Mouse (Mus musculus): Measurements from ENCODE around the gene Ypel4. TPM values are rescaled to one million over a fixed set of nuclear protein-coding genes. Genes with fewer than 3 reads are reported as not detected.
A peak's percentile ranks its signal among the peaks of the same experiment; 100 is the strongest.

Gene Ypel4
- polyA plus RNA-seq, 1 experiment from 2014 or later = 21.4 TPM

DNA sequence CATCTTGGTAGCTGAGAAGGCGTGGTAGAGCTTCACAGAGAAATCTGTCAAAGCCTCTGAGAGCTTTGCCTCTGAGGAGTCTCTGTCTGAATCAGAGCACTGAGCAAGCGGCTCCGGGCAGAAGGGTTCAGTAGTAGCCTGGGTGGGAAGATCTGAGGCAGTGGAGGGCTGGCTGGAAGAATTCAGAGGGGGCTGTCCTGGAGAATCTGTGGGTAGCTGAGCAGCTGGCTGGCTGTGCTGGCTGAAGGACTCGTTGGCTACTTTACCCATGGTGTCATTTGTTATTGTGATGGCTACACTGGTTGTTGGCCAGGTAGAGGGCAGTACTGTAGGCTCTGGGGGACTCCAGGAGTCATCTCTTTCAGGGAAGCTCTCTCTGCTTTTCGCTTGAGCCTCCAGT, 39.3 kb downstream of the Ypel4 start:
- 86% methylated on average over 5 of the region's 5 CpGs for WGBS
- Histone ChIP-seq H3K4me2 (replicated peaks) (no peak overlapping the region), H3K9ac (no peak overlapping the region), H3K4me3 (no peak overlapping the region), H3K27ac (no peak overlapping the region), H3K4me1 (peaks cover 6% of the 10 kb centered on the region), H3K9me3 (no peaks in the 10 kb centered on the region), H3K36me3 (no peaks in the 10 kb centered on the region), H3K27me3 (replicated peaks) (no peaks in the 10 kb centered on the region)
- no peak for ATAC-seq (ENCODE audit: low FRiP score, low read depth)

DNA sequence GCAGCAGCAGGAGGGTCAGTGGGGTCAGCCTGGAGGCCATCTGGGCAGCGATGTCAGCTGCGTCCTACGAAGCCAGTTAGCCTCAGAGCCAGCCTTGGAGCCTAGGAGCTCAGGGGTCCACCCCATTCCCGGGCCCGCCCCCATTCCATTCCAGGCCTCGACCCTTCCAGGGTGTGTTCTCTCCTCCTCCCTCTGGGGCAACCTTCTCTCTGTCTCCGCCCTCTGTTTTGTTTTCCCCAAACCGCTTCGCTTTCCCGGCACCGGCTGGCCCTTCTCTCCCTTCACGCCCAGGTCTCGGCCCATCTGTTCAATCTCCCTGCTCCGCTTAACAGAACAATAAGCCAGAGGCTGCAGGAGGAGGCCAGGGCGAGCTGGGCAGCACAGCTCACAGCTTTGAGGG, 40.9 kb downstream of the Ypel4 start:
- ATAC-seq (ENCODE audit: low FRiP score, low read depth) = peak; percentile 95
- H3K4me3 ChIP-seq = peak overlapping the region; percentile 28

DNA sequence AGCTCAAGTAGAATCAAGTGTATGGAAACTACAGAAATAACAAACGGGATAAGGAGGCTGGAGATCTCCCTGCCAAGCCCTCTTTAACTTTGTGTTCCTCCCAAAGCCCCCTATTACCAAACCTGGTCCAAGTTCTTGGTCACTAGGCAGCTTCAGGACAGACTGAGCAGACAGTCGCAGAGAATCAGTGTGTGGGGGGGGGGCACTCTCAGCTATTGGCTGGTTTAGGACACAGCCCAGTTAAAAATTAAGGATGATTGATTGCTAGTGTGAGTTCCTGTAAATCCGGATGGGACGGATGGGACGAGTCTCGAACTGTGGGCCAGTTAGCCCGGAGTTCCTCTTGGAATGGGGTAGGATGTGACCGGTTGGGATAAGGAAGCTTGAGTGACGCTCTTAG, 41.4 kb downstream of the Ypel4 start, which contains the start of gene Serping1:
Serping1 (minus strand) TSS at position 204 of the 400 bp plus-strand sequence.
- H3K36me3 ChIP-seq = no peaks in the 10 kb centered on the region
- H3K4me1 ChIP-seq = peaks cover 6% of the 10 kb centered on the region
- peak within 1 kb of the TSS; percentile 34 for H3K27ac ChIP-seq
- H3K9ac ChIP-seq = peak within 1 kb of the TSS; percentile 48; the same call in 1 of the 2 replicates
- ATAC-seq (ENCODE audit: low FRiP score, low read depth) = peak; percentile 57
- peak within 1 kb of the TSS; percentile 59 for H3K4me2 ChIP-seq (replicated peaks)
- no peaks in the 10 kb centered on the region for H3K27me3 ChIP-seq (replicated peaks)
- H3K9me3 ChIP-seq = no peaks in the 10 kb centered on the region
- WGBS = 56% methylated on average over 9 of the region's 9 CpGs
- H3K4me3 ChIP-seq = peak within 1 kb of the TSS; percentile 28

More for the DNA sequence above, 40.9 kb downstream of the Ypel4 start:
- peak overlapping the region; percentile 48; the same call in 1 of the 2 replicates for H3K9ac ChIP-seq
- no peaks in the 10 kb centered on the region for H3K36me3 ChIP-seq
- WGBS = 1% methylated on average over 15 of the region's 15 CpGs
- H3K9me3 ChIP-seq = no peaks in the 10 kb centered on the region
- peak overlapping the region; percentile 34 for H3K27ac ChIP-seq
- no peaks in the 10 kb centered on the region for H3K27me3 ChIP-seq (replicated peaks)
- peaks cover 6% of the 10 kb centered on the region for H3K4me1 ChIP-seq
- H3K4me2 ChIP-seq (replicated peaks) = peak overlapping the region; percentile 59

DNA sequence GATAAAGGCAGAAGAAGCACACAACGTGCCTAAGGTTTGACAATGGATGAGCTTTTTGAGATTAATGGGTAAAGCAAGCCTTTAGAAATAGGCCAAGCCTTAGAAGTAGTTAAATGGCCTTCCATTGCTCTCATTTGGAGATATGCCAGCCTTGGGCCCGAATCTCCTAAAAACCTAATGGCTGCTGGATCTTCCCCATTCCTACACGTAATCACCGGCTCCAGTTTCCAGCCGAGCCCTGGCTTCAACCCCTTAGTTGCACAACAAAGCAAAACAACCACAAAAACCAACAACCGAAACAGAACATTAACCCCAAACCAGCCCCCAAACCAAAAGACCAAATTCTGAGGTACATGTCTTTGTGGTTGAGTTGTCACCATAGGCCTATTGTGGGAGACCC, 41.8 kb downstream of the Ypel4 start:
- H3K4me1 ChIP-seq = peaks cover 6% of the 10 kb centered on the region
- no peaks in the 10 kb centered on the region for H3K9me3 ChIP-seq
- no peak for ATAC-seq (ENCODE audit: low FRiP score, low read depth)
- WGBS = 78% methylated on average over 6 of the region's 6 CpGs
- H3K4me2 ChIP-seq (replicated peaks) = no peak overlapping the region
- no peak overlapping the region for H3K9ac ChIP-seq
- H3K36me3 ChIP-seq = no peaks in the 10 kb centered on the region
- H3K27me3 ChIP-seq (replicated peaks) = no peaks in the 10 kb centered on the region
- no peak overlapping the region for H3K27ac ChIP-seq
- no peak overlapping the region for H3K4me3 ChIP-seq

DNA sequence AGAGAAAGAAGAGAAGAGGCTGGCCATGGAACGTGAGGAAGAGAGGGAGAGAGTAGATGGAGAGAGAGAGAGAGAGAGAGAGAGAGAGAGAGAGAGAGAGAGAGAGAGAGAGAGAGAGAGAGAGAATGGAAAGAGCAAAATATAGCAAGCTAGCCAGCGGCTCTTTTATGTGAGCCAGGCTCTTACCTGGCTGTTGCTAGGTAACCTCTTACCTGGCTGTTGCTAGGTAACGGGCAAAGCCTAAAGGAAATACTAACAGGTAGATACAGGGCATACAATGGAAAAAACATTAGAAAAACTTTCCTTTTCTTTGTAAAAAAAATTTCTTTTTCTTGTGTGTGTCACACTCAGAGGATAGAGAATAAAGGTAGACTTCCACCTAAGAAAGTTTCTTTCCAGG, 43.8 kb downstream of the Ypel4 start:
- Histone ChIP-seq H3K9ac (no peak overlapping the region), H3K36me3 (no peaks in the 10 kb centered on the region), H3K9me3 (no peaks in the 10 kb centered on the region), H3K4me3 (no peak overlapping the region), H3K4me2 (replicated peaks) (no peak overlapping the region), H3K27ac (no peak overlapping the region), H3K4me1 (peaks cover 6% of the 10 kb centered on the region), H3K27me3 (replicated peaks) (no peaks in the 10 kb centered on the region)
- no peak for ATAC-seq (ENCODE audit: low FRiP score, low read depth)
- 74% methylated on average over 3 of the region's 3 CpGs for WGBS

DNA sequence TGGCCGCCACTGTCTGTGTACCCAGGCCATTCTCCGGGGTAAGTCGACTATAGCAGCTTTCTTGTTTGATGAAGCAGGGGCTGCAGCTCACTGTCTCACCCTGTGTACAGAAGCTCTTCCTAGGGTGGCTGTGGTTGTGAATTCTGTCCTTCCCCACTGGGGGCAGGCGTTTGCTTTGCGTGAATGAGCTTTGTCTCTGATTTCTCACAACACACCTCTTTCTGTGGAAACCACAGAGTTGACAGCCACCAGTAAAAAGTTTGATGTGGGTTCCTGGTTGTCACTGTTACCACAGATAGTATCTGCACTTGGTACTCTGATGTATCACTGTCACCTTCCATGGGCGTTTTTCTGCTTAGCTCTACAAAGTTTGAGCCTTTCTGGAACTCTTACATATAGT, 45.4 kb downstream of the Ypel4 start:
- ATAC-seq (ENCODE audit: low FRiP score, low read depth) = no peak
- 71% methylated on average over 6 of the region's 6 CpGs for WGBS
- no peaks in the 10 kb centered on the region for H3K9me3 ChIP-seq

DNA sequence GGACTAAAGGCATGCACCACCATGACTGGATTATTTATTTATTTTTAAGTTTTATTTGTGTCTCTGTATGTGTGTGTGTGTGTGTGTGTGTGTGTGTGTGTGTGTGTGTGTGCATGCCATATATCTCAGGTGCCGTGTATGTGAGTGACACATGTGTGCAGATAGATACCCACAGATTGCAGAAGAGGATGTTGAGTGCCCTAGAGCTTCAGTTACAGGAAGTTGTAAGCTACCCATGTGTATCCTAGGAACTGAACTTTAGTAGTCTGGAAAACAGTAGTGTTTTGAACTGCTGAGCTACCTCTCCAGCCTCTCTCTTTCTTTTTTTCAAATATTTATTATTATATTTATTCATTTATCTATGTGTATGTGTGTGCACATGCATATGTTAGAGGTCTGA, 49.5 kb downstream of the Ypel4 start:
- Histone ChIP-seq H3K27ac (no peak overlapping the region), H3K4me3 (no peak overlapping the region), H3K4me2 (replicated peaks) (no peak overlapping the region), H3K9ac (no peak overlapping the region), H3K9me3 (no peaks in the 10 kb centered on the region), H3K4me1 (no peaks in the 10 kb centered on the region), H3K36me3 (no peaks in the 10 kb centered on the region), H3K27me3 (replicated peaks) (no peaks in the 10 kb centered on the region)
- no peak for ATAC-seq (ENCODE audit: low FRiP score, low read depth)
- WGBS = 85% methylated on average over 1 of the region's 1 CpGs

More for the DNA sequence above, 45.4 kb downstream of the Ypel4 start:
- Histone ChIP-seq H3K9ac (no peak overlapping the region), H3K4me2 (replicated peaks) (no peak overlapping the region), H3K4me1 (peaks cover 6% of the 10 kb centered on the region), H3K27me3 (replicated peaks) (no peaks in the 10 kb centered on the region), H3K4me3 (no peak overlapping the region), H3K27ac (no peak overlapping the region), H3K36me3 (no peaks in the 10 kb centered on the region)

DNA sequence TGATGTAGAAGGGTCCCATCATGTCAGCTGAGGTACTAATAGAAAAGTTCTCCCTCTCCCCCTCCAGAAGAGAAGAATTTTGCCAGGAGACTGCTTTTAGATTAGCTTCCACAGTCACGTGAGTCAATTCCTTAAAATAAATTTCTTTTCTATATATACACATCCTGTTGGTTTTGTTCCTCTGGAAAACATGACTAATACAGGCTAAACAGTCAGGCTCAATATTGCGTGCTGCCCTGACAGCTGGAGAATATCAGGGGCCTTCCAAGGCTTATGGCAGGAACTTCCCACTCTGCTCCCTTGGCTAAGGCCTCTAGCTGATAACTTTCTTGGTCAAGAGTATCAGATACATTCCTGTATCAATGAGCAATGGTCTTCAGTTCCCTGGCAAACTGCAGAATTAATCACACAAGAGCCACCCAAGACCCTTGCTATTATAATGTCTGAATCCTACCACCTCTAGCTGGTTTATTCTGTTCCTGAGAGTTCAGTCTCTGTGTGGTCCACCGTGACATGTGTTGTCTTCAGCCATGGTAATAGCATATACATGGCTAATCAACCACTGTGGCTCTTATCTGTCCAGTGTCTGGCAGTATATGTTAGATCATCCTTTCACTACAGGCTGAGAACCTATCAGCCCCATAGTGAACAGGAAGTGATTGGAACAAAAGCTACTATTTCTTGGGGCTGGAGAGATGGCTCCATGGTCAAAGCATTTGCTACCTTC, 50.1 kb downstream of the Ypel4 start:
- H3K9ac ChIP-seq = no peak overlapping the region
- no peak overlapping the region for H3K4me2 ChIP-seq (replicated peaks)
- no peak overlapping the region for H3K27ac ChIP-seq
- no peaks in the 10 kb centered on the region for H3K9me3 ChIP-seq
- H3K36me3 ChIP-seq = no peaks in the 10 kb centered on the region
- H3K4me1 ChIP-seq = no peaks in the 10 kb centered on the region
- H3K27me3 ChIP-seq (replicated peaks) = no peaks in the 10 kb centered on the region
- 87% methylated on average over 3 of the region's 3 CpGs for WGBS
- no peak for ATAC-seq (ENCODE audit: low FRiP score, low read depth)
- H3K4me3 ChIP-seq = no peak overlapping the region

MicroRNAs encoded within 50 kb of the gene (microRNA counts, 519-probe panel; counts per million panel counts)
- microRNA mmu-miR-130a = 7,647 counts per million, percentile 97 among the panel's probes with 10 or more counts

Small RNAs within 50 kb of the gene (microRNA-seq; reads per million reads assigned to microRNA genes)
- 19,287 reads per million, percentile 98 among the genes with 10 or more reads in this experiment for gene Mir130a

Other genes with a start within 250 kb of the Ypel4 start
- 44.3 and 50.4 TPM in 2 replicates for gene Ctnnd1, start 83.3 kb upstream of the Ypel4 start, polyA plus RNA-seq (2016; fragmentation: Nextera tagmentation; extraction: Ambion mirVana)
- gene Btbd18, start 75.0 kb upstream of the Ypel4 start, polyA plus RNA-seq (2016; fragmentation: Nextera tagmentation; extraction: Ambion mirVana) = 0.27 and 0.43 TPM in 2 replicates
- gene Selenoh, start 63.3 kb upstream of the Ypel4 start, polyA plus RNA-seq (2016; fragmentation: Nextera tagmentation; extraction: Ambion mirVana) = 306 and 312 TPM in 2 replicates
- gene Gm28635, start 56.0 kb upstream of the Ypel4 start, polyA plus RNA-seq (2016; fragmentation: Nextera tagmentation; extraction: Ambion mirVana) = not detected in 2 replicates
- 50.4 and 50.5 TPM in 2 replicates for gene Med19, start 55.7 kb upstream of the Ypel4 start, polyA plus RNA-seq (2016; fragmentation: Nextera tagmentation; extraction: Ambion mirVana)
- 196 and 197 TPM in 2 replicates for gene Tmx2, start 54.9 kb upstream of the Ypel4 start, polyA plus RNA-seq (2016; fragmentation: Nextera tagmentation; extraction: Ambion mirVana)
- gene Zdhhc5, start 18.9 kb upstream of the Ypel4 start, polyA plus RNA-seq (2016; fragmentation: Nextera tagmentation; extraction: Ambion mirVana) = 24.3 and 27.1 TPM in 2 replicates
- gene Clp1, start 6.7 kb upstream of the Ypel4 start, polyA plus RNA-seq (2016; fragmentation: Nextera tagmentation; extraction: Ambion mirVana) = 36.4 and 37.1 TPM in 2 replicates
- 7.8 and 9.0 TPM in 2 replicates for gene Gm19426, start 9.6 kb downstream of the Ypel4 start, polyA plus RNA-seq (2016; fragmentation: Nextera tagmentation; extraction: Ambion mirVana)
- gene Serping1, start 41.4 kb downstream of the Ypel4 start, polyA plus RNA-seq (2016; fragmentation: Nextera tagmentation; extraction: Ambion mirVana) = 33.8 and 34.5 TPM in 2 replicates
- gene Ube2l6, start 64.8 kb downstream of the Ypel4 start, polyA plus RNA-seq (2016; fragmentation: Nextera tagmentation; extraction: Ambion mirVana) = 22.8 and 23.2 TPM in 2 replicates
- gene Smtnl1, start 88.6 kb downstream of the Ypel4 start, polyA plus RNA-seq (2016; fragmentation: Nextera tagmentation; extraction: Ambion mirVana) = not detected in 2 replicates
- 37.6 and 39.4 TPM in 2 replicates for gene Timm10, start 92.9 kb downstream of the Ypel4 start, polyA plus RNA-seq (2016; fragmentation: Nextera tagmentation; extraction: Ambion mirVana)
- gene Slc43a1, start 104.8 kb downstream of the Ypel4 start, polyA plus RNA-seq (2016; fragmentation: Nextera tagmentation; extraction: Ambion mirVana) = 8.4 and 10.2 TPM in 2 replicates
- gene Rtn4rl2, start 152.7 kb downstream of the Ypel4 start, polyA plus RNA-seq (2016; fragmentation: Nextera tagmentation; extraction: Ambion mirVana) = 9.5 and 14.7 TPM in 2 replicates
- 14.9 and 15.9 TPM in 2 replicates for gene Slc43a3, start 202.5 kb downstream of the Ypel4 start, polyA plus RNA-seq (2016; fragmentation: Nextera tagmentation; extraction: Ambion mirVana)
- 0.83 and 1.3 TPM in 2 replicates for gene Prg2, start 246.4 kb downstream of the Ypel4 start, polyA plus RNA-seq (2016; fragmentation: Nextera tagmentation; extraction: Ambion mirVana)

All from neural tube, embryonic 12.5 days (tissue).